Mouse (Mus musculus) inflammation-experienced regulatory T-cells, adult 6 months (primary cell): Measurements from ENCODE around the gene Rras. TPM values are rescaled to one million over a fixed set of nuclear protein-coding genes. Genes with fewer than 3 reads are reported as not detected.

Source experiments
- ATAC-seq: one replicate; pipeline ENCODE4 v1.8.0; 2017
- polyA plus RNA-seq, 3 experiments: library from polyadenylated mRNA; unstranded; fragments of 100-300 nt; shearing (Covaris generic); gene quantifications; one replicate each; pipeline ENCODE4 v1.2.1; 2017

The Rras gene
- polyA plus RNA-seq, 3 experiments from 2014 or later, result 3.2 to 6.5 (median 5.1) TPM

DNA sequence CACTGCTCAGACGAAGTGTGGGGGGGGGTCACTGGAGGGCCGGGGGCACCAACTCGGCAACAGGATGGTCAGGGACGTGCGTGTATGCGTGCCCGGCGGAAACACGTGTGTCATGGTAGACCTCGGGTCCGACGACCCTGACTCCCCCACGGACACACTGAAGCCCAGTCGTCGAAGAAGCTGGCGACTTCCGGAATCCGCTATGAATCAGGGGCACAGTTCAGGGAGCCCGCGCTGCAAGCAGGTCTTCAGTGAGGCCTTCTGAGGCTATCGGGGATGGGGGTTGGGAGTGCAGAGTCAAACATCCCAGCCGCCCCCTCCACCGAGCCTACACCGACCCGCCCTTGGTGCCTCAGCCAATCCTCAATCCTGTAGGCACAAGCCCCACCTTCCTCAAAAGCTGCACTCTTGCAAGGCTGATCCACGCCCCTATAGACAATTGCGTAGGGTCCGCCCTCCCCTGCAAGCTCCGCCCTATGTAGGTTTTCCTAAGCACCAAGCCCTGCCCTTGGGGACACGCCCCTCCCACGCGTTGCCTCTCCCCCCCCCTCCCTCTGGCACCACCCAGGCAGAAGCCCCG, 36.3 kb downstream of the Rras start:
- peak; percentile 94 for ATAC-seq

DNA sequence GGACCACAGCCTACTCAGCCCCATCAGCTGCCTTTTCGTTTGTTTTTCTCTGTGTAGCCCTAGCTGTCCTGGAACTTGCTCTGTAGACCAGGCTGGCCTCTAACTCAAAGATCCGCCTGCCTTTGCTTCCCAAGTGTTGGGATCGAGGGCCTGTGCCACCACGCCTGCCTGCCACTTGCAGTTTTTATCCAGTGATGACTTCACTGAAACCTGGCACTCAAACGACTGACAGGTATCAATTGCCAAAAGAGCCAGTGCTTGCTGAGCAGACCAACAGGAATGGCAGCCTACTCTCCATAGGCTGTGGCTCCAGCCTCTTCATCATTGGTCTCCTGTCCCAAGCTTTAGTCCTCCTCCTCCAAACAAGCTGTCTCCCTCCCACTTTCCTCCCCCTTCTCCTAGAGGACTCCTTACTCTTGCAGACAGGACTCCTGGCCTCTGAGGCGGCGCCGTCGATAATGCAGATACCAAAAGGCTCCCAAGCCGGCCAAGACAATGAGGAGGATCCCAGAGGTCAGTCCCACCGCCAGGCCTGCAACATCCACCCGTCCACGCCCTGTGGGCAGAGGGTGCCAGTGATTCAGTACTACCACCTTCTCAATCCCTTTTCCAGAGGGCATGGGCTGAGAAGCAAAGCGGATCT, 38.7 kb downstream of the Rras start:
- ATAC-seq, result no peak

DNA sequence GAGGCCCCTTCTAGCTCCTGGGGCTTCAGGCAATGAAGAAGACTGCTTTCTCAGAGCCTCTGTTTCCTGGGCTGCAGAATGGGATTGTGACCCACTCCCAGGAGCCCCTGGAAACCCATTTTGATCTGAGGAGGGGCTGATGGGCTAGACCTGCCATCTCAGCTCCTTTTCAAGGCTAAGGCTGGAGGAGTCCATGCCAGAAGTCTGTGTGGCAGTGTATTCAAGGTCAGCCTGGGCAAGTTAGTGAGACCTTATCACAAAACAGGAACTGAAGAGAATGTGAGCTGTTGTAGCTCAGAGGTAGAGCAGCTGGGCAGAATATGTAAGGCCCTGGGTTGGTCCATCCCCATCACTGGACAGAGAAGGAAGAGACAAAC, 39.2 kb downstream of the Rras start:
- no peak for ATAC-seq

DNA sequence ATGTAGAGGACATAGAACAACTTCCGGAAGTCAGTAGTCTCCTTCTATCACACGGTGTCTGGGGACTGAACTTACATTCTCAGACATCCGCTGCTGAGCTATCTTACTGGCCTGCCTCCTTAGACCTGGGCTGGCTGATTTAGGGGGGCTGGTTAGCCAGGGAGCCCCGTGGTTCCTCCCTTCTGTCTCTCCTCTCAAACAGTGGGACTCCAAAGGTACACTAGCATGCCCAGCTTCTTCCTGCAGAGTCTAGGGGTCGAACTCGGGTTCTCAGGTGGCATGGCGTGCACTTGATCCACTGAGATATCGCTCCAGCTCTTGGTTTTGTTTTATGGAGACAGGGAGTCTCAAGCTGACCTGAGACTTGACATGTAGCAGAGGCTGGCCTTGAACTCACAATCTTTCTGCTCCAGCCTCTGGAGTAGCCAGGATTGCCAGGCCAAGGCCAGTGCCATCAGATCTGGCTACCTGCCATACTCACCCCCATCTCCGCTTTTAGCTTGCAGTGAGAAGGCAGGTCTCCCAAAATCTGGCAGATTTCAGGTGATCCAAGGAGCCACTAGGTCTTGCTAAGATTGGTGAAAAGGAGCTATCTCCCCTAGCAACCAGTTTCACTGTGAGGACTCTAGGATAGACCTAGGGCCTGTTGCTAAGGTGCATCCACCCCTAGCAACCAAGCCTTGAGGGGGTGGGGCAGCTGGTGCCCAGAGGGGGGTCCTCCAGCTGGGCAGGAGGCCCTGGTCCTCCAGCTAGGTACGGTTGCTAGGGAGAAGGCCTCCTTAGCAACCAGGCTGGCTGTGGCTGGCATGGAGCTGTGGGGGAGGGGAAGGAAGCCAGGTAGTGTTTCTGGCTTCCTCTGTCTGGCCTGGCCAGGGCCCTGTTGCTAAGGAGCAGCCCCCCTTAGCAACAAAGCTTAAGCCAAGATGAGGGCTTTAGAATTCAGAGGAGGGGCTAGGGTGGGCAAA, 41.1 kb downstream of the Rras start:
- ATAC-seq, result no peak

DNA sequence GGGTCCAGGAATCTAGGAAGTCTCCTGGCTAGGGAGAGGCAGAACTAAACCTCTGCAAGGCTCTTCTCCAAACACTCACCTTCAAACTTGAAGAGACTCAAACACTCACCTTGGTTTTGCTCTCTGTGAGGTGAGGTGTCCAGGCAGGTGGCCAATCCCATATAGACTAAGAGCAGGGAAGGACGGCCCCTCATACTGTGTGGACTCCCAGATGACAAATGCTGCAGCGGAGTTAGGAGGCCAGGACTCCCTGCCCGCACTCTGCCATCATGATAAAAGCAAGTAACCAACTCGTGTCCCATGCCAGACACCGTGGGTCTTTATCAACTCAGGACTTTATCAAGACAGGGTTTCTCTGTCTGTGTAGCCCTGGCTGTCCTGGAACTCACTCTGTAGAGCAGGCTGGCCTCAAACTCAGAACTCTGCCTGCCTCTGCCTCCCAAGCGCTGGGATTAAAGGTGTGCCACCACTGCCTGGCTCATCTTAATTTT, 42.9 kb downstream of the Rras start:
- ATAC-seq, result no peak

DNA sequence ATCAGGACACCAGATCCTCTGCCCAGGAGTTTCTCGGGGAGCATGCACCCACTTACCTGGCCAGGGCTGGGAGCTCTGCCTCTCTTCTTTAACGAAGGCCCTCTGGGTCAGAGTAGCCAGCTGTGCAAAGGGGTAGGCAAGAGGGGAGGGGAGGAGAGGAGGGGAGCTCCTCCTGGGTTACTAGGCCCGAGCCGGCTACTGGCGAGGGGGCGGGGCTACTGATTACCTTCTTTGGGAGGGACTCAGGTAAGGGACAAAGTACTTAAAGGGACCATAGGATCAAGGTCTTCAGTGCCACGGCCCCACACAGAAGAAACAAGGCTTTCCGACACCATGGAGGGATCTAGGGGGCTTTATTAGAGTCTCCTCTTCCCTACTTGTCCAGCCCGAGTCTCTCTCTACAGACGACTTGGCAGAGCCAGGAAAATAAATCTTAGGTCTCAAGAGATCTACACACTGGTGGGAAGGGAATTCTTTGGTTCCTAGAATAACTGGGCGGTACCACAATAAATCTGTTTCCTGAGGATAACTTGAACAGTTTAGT, 43.8 kb downstream of the Rras start:
- no peak for ATAC-seq

DNA sequence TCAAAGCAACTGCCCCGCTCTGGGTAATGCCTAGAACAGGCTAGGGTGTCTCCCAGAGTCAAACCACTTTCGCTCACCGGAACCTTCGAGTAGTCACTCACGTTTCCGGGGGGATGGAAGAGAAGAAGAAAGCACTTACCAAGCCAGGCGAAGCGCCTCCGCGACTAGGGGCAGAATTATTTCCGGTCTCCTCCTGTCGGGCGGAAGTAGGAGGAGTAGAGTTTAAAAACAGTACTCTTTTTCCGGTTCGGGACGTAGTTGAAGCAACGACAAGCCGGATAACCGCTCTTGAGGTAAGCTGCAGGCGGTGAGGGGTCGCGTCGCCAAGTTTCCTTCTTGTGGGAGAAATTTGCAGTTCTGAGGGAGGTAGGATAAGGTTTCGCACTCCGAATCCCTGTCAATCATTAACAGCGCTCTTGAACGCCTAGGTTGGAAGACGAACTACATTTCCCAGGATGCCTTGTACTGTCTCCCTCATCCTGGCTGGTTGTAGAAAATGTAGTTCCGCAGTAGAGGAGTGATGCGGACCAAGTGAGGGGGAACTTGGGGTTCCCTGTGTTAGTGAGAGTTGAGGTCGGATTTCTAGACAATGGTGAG, 44.6 kb downstream of the Rras start, which contains the start of the genes Nosip and Prrg2:
Nosip (plus strand) TSS at position 191 of the 597 bp plus-strand sequence.
Prrg2 (minus strand) TSS at position 439 of the 597 bp plus-strand sequence.
- ATAC-seq, result peak; percentile 97

DNA sequence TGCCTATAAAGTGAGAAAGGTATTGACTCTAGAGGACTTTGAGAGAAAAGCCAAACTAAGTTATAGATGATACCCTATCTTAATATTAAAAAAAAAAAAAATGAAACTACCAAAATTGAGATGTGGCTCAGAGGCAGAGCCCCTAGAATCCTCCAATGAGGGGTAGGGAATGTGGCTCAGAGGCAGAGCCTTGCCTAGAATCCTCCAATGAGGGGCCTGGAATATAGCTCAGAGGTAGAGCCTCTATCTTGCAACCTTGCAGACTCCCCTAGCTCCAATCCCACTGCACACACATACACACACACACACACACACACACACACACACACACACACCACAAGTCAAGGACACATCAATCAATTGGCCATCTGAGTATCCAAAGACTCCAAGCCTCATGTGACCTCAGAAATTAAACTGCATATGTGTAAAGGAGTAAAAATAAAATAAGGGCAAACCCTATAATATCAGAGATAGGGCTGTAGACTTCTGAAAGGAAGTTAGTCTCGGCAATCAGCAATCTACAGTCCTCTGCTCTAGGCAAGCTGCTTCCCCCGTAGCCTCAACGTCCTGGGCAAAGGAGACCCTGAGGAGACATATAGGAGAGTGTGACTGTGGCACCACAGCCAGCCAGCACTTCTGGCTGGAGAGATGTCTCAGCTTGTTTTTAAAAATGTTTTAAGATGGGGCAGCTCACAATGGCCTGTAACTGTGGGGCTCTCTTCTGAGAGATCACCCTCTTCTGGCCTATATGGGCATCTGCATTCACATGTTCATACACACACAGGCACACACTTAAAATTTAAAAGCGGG, 49.6 kb downstream of the Rras start:
- ATAC-seq, result no peak

DNA sequence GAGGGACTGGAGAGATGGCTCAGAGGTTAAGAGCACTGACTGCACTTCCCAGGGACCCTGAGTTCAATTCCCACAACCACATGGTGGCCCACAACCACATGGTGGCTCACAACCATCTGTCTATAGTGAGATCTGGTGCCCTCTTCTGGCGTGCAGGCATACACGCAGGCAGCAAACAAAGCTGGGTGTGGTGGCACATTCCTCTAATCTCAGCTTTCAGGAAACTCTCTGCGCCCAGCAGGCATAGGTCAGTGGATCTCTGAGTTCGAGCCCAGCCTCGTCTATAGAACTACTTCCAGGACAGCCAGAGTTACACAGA, 50.2 kb downstream of the Rras start:
- peak; percentile 39 for ATAC-seq

DNA sequence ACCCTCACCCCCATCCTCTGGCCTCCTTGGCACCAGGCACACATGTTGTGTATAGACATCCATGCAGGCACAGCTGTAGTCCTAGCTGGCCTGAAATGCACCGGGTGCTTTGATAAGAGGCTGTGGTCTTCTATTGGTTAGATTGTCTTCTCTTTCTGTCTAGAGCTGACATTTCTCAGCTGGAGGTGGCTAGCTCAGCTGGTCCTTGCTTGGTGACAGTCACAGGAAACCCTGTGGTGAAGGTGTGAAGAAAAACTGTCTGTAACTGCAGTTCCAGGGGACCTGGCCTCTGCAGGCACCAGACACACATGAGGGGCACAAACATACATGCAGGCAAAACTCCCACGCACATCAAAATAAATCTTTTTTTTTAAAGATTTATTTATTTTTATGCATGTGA, 51.9 kb downstream of the Rras start:
- peak; percentile 92 for ATAC-seq

Other genes starting within 250 kb of the Rras start
- gene Nup62, start 201.9 kb upstream of the Rras start, polyA plus RNA-seq, result 10 to 100 TPM; 30.8 to 60.2 (median 32.2) TPM
- 1 to 10 TPM; 1.9 to 4.2 (median 2.1) TPM for gene Il4i1, start 201.6 kb upstream of the Rras start, polyA plus RNA-seq
- gene Atf5, start 201.3 kb upstream of the Rras start, polyA plus RNA-seq, result under 1 TPM in 1 of 3 experiments, not detected in 2; 0.41 TPM
- 1 to 10 TPM; 1.1 to 4.5 (median 3.7) TPM for gene Akt1s1, start 169.0 kb upstream of the Rras start, polyA plus RNA-seq
- 10 to 100 TPM; 43.9 to 66.0 (median 60.6) TPM for gene Tbc1d17, start 168.9 kb upstream of the Rras start, polyA plus RNA-seq
- gene Pnkp, start 160.8 kb upstream of the Rras start, polyA plus RNA-seq, result 10 to 100 TPM; 43.2 to 49.7 (median 46.8) TPM
- 1 to 10 TPM; 1.9 to 5.6 (median 3.2) TPM for gene Ptov1, start 148.2 kb upstream of the Rras start, polyA plus RNA-seq
- 10 to 100 TPM in 2 of 3 experiments, 1 to 10 TPM in 1; 7.1 to 14.1 (median 11.1) TPM for gene Med25, start 125.2 kb upstream of the Rras start, polyA plus RNA-seq
- 10 to 100 TPM in 2 of 3 experiments, 1 to 10 TPM in 1; 8.0 to 15.3 (median 11.0) TPM for gene Fuz, start 121.9 kb upstream of the Rras start, polyA plus RNA-seq
- gene Ap2a1, start 88.5 kb upstream of the Rras start, polyA plus RNA-seq, result 10 to 100 TPM in 1 of 3 experiments, 1 to 10 TPM in 2; 6.1 to 12.1 (median 7.1) TPM
- gene Tsks, start 74.8 kb upstream of the Rras start, polyA plus RNA-seq, result not detected
- 1 to 10 TPM in 2 of 3 experiments, under 1 TPM in 1; 0.23 to 1.9 (median 1.5) TPM for gene Cpt1c, start 43.1 kb upstream of the Rras start, polyA plus RNA-seq
- gene Prmt1, start 31.4 kb upstream of the Rras start, polyA plus RNA-seq, result 10 to 100 TPM; 37.3 to 84.6 (median 70.6) TPM
- 100 to 1,000 TPM in 2 of 3 experiments, 10 to 100 TPM in 1; 83.6 to 119 (median 115) TPM for gene Irf3, start 20.3 kb upstream of the Rras start, polyA plus RNA-seq
- 10 to 100 TPM; 21.0 to 29.3 (median 26.6) TPM for gene Bcl2l12, start 19.2 kb upstream of the Rras start, polyA plus RNA-seq
- 1 to 10 TPM; 7.4 to 8.9 (median 8.7) TPM for gene Scaf1, start 1.6 kb upstream of the Rras start, polyA plus RNA-seq
- 10 to 100 TPM in 1 of 3 experiments, 1 to 10 TPM in 2; 5.0 to 12.9 (median 9.8) TPM for gene Prr12, start 34.9 kb downstream of the Rras start, polyA plus RNA-seq
- 100 to 1,000 TPM; 129 to 164 (median 158) TPM for gene Nosip, start 44.5 kb downstream of the Rras start, polyA plus RNA-seq
- 1 to 10 TPM; 2.0 to 2.3 (median 2.1) TPM for gene Prrg2, start 44.7 kb downstream of the Rras start, polyA plus RNA-seq
- 1 to 10 TPM; 1.7 to 6.5 (median 5.7) TPM for gene Rcn3, start 74.3 kb downstream of the Rras start, polyA plus RNA-seq
- 1 to 10 TPM in 2 of 3 experiments, under 1 TPM in 1; 0.81 to 3.0 (median 1.8) TPM for gene Fcgrt, start 85.9 kb downstream of the Rras start, polyA plus RNA-seq
- gene Rps11, start 106.5 kb downstream of the Rras start, polyA plus RNA-seq, result 1,000 to 10,000 TPM; 3,557 to 4,924 (median 4,468) TPM
- gene Rpl13a, start 110.8 kb downstream of the Rras start, polyA plus RNA-seq, result 1,000 to 10,000 TPM; 6,216 to 8,178 (median 7,568) TPM
- gene Gm45713, start 118.3 kb downstream of the Rras start, polyA plus RNA-seq, result 1 to 10 TPM; 1.4 to 2.4 (median 1.6) TPM
- gene Flt3l, start 118.5 kb downstream of the Rras start, polyA plus RNA-seq, result 100 to 1,000 TPM in 1 of 3 experiments, 10 to 100 TPM in 2; 70.2 to 108 (median 97.6) TPM
- gene Pih1d1, start 136.3 kb downstream of the Rras start, polyA plus RNA-seq, result 10 to 100 TPM; 42.9 to 50.6 (median 50.5) TPM
- 10 to 100 TPM; 15.2 to 32.1 (median 26.6) TPM for gene Aldh16a1, start 136.6 kb downstream of the Rras start, polyA plus RNA-seq
- under 1 TPM in 1 of 3 experiments, not detected in 2; 0.16 TPM for gene Slc17a7, start 146.0 kb downstream of the Rras start, polyA plus RNA-seq
- gene Gfy, start 161.6 kb downstream of the Rras start, polyA plus RNA-seq, result not detected
- not detected for gene Pth2, start 163.0 kb downstream of the Rras start, polyA plus RNA-seq
- under 1 TPM in 1 of 3 experiments, not detected in 2; 0.24 TPM for gene Ccdc155, start 186.9 kb downstream of the Rras start, polyA plus RNA-seq
- gene Dkkl1, start 194.2 kb downstream of the Rras start, polyA plus RNA-seq, result 10 to 100 TPM; 17.5 to 50.4 (median 28.3) TPM
- gene Tead2, start 197.8 kb downstream of the Rras start, polyA plus RNA-seq, result 1 to 10 TPM; 2.0 to 4.2 (median 3.2) TPM
- 100 to 1,000 TPM; 390 to 554 (median 476) TPM for gene Cd37, start 221.2 kb downstream of the Rras start, polyA plus RNA-seq
- not detected for gene Slc6a16, start 223.1 kb downstream of the Rras start, polyA plus RNA-seq